Mouse (Mus musculus): Measurements from ENCODE around the gene Wnt8b. TPM values are rescaled to one million over a fixed set of nuclear protein-coding genes. Genes with fewer than 3 reads are reported as not detected.

Gene Wnt8b
- polyA plus RNA-seq, 1 experiment from 2014 or later, result not detected

GRCm38 (mm10) chr19:44512601-44513000, 19.3 kb downstream of the Wnt8b start:
- no peaks in the 10 kb centered on the region for H3K9me3 ChIP-seq (ENCODE audit: control insufficient read depth, low read length)
- H3K27ac ChIP-seq (replicated peaks in 1 of 2; ENCODE audit: control insufficient read depth in 1 of 2, insufficient read depth in 1 of 2, low read depth in 2 of 2, low read length in 2 of 2), result no peak overlapping the region
- peaks cover 85% of the 10 kb centered on the region for H3K27me3 ChIP-seq (ENCODE audit: control insufficient read depth, insufficient read depth, low read length)
- H3K4me2 ChIP-seq (ENCODE audit: low read length), result no peak overlapping the region
- no peaks in the 10 kb centered on the region for H3K36me3 ChIP-seq (ENCODE audit: control insufficient read depth, insufficient read depth, low read length)
- peaks cover 12% of the 10 kb centered on the region in 2 experiments for H3K4me1 ChIP-seq (ENCODE audit: control insufficient read depth in 2 of 2, insufficient read depth in 2 of 2, low read length in 2 of 2)
- no peak overlapping the region for H3K4me3 ChIP-seq (ENCODE audit: control insufficient read depth in 1 of 2, insufficient read depth in 1 of 2, low read depth in 1 of 2, low read length in 2 of 2)
- no peak for ATAC-seq (ENCODE audit: insufficient number of reproducible peaks, insufficient read depth, low FRiP score, low read depth)
- H3K9ac ChIP-seq (ENCODE audit: low read length), result no peak overlapping the region
- 37% methylated on average over 5 of the region's 5 CpGs for WGBS

DNA sequence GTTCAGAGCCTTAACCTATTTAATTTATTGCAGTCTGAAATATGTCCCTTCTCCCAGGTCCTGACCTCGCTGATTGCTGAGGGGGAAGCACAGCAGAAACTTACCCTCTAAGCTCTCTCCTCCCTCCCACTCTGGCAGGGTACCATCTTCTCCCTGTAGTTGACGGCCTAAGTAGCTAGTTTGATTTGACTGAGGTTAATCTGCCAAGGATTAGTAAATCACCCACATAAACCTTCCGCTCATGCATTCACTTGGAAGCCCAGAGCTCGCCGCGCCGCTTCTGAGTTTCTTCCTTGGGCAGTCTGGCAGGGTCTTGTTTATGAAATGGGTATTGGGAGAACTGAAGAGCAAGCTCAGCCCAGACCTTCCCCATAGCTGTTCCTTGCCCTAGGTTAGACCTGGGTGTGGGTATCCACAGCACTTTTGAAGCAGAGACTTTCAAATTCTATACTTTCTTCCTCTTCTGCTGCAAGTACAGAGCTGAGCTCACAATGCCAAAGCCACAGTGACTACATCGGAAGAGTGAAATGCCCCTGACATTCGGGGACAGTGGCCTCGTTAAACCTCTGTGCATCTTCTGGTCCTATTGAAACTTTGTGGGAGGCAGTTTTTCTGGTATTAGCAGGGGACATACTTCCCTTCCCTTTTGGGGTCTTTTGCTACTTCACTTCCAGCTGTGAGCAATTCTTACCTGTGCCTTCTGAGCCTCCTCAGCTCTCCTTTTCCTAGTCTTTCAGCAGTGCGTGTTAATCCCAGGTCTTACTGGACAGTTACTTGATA, 20.0 kb downstream of the Wnt8b start:
- Histone ChIP-seq H3K9me3 (ENCODE audit: control insufficient read depth, low read length) (no peaks in the 10 kb centered on the region), H3K36me3 (ENCODE audit: control insufficient read depth, insufficient read depth, low read length) (no peaks in the 10 kb centered on the region), H3K27me3 (ENCODE audit: control insufficient read depth, insufficient read depth, low read length) (peaks cover 78% of the 10 kb centered on the region), H3K9ac (ENCODE audit: low read length) (no peak overlapping the region), H3K27ac (replicated peaks in 1 of 2; ENCODE audit: control insufficient read depth in 1 of 2, insufficient read depth in 1 of 2, low read depth in 2 of 2, low read length in 2 of 2) (no peak overlapping the region), H3K4me3 (ENCODE audit: control insufficient read depth in 1 of 2, insufficient read depth in 1 of 2, low read depth in 1 of 2, low read length in 2 of 2) (no peak overlapping the region), H3K4me1 (ENCODE audit: control insufficient read depth in 2 of 2, insufficient read depth in 2 of 2, low read length in 2 of 2) (peaks cover 12% of the 10 kb centered on the region in 2 experiments), H3K4me2 (ENCODE audit: low read length) (no peak overlapping the region)
- no peak for ATAC-seq (ENCODE audit: insufficient number of reproducible peaks, insufficient read depth, low FRiP score, low read depth)
- 23% methylated on average over 11 of the region's 11 CpGs for WGBS

DNA sequence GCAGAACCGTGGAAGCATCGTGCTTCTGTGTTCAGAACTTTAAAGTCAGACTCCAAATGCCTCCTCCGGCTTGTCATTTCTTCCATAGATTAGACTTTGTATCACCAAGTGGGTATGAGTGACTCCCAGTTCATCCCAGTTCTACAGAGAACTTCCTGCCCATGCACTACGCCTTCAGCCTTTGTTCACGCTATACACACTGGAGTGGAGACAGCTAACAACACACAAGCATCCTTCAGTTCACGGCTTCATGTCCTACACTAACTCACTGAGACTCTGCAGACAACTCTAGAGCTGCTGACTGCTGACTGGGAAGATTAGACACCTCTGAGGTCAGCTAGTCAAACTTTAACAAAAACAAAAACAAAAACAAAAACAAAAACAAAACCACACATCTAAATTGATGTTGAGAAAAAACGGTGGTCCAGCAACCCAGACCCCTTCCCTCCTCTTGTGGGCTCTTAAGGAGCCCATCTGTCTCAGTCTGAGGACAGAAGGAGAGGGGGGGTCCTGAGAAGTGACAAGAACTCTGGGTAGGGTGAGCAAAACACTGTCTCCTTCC, 20.7 kb downstream of the Wnt8b start:
- no peak overlapping the region for H3K4me2 ChIP-seq (ENCODE audit: low read length)
- ATAC-seq (ENCODE audit: insufficient number of reproducible peaks, insufficient read depth, low FRiP score, low read depth), result no peak
- H3K4me1 ChIP-seq (ENCODE audit: control insufficient read depth in 2 of 2, insufficient read depth in 2 of 2, low read length in 2 of 2), result peaks cover 12% of the 10 kb centered on the region in 2 experiments
- WGBS, result 22% methylated on average over 7 of the region's 7 CpGs
- H3K27ac ChIP-seq (replicated peaks in 1 of 2; ENCODE audit: control insufficient read depth in 1 of 2, insufficient read depth in 1 of 2, low read depth in 2 of 2, low read length in 2 of 2), result no peak overlapping the region
- H3K9ac ChIP-seq (ENCODE audit: low read length), result no peak overlapping the region
- H3K9me3 ChIP-seq (ENCODE audit: control insufficient read depth, low read length), result no peaks in the 10 kb centered on the region
- H3K4me3 ChIP-seq (ENCODE audit: control insufficient read depth in 1 of 2, insufficient read depth in 1 of 2, low read depth in 1 of 2, low read length in 2 of 2), result no peak overlapping the region
- no peaks in the 10 kb centered on the region for H3K36me3 ChIP-seq (ENCODE audit: control insufficient read depth, insufficient read depth, low read length)
- H3K27me3 ChIP-seq (ENCODE audit: control insufficient read depth, insufficient read depth, low read length), result peaks cover 73% of the 10 kb centered on the region

DNA sequence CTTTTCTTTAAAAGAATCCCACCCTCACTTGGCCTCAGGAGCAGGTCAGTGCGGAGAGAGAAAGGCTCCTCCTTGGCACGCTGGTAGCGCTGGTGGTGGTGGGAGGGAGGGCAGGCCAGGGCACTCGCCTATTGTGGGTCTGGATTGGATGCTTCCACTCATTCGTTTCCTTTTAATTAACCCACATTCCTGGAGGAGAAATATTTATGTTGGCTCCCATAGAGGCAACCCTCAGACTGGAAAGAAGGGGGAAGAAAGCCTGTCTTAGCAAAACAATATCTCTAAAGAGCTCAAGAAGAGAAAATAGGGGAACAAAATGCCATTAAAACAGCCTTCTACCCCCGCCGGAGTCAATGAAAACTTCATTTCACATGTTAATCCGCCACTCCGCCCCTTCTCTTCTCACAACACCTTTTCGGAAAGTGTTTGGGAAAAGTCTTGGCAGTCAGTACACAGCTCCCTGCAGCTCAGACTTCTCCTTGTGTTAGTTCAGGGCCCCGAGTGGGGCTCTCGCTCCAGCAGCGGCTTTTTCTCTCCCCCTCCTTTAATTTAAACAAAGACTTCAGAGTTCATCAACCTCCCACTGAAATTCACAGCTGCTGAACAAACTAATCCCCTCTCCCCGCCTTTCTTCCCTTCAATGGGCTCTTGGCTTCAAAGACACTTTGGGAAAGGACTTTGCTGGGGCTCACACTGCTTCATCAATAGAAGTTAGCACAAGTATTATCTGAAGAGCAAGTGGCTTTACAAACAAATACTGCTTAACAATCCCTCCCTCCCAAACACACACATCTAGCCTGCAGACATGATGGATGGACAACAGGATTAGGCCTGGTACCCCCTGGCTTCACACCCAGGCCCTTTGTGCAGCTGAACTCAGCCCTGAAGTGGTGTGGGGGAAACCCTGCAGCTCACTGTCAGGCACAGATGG, 21.5 kb downstream of the Wnt8b start:
- H3K9ac ChIP-seq (ENCODE audit: low read length), result no peak overlapping the region
- 37% methylated on average over 14 of the region's 14 CpGs for WGBS
- H3K4me2 ChIP-seq (ENCODE audit: low read length), result no peak overlapping the region
- H3K27me3 ChIP-seq (ENCODE audit: control insufficient read depth, insufficient read depth, low read length), result peaks cover 65% of the 10 kb centered on the region
- peaks cover 12 to 16% of the 10 kb centered on the region in 2 experiments for H3K4me1 ChIP-seq (ENCODE audit: control insufficient read depth in 2 of 2, insufficient read depth in 2 of 2, low read length in 2 of 2)
- H3K36me3 ChIP-seq (ENCODE audit: control insufficient read depth, insufficient read depth, low read length), result no peaks in the 10 kb centered on the region
- H3K4me3 ChIP-seq (ENCODE audit: control insufficient read depth in 1 of 2, insufficient read depth in 1 of 2, low read depth in 1 of 2, low read length in 2 of 2), result no peak overlapping the region
- H3K9me3 ChIP-seq (ENCODE audit: control insufficient read depth, low read length), result no peaks in the 10 kb centered on the region
- ATAC-seq (ENCODE audit: insufficient number of reproducible peaks, insufficient read depth, low FRiP score, low read depth), result no peak
- H3K27ac ChIP-seq (replicated peaks in 1 of 2; ENCODE audit: control insufficient read depth in 1 of 2, insufficient read depth in 1 of 2, low read depth in 2 of 2, low read length in 2 of 2), result no peak overlapping the region

DNA sequence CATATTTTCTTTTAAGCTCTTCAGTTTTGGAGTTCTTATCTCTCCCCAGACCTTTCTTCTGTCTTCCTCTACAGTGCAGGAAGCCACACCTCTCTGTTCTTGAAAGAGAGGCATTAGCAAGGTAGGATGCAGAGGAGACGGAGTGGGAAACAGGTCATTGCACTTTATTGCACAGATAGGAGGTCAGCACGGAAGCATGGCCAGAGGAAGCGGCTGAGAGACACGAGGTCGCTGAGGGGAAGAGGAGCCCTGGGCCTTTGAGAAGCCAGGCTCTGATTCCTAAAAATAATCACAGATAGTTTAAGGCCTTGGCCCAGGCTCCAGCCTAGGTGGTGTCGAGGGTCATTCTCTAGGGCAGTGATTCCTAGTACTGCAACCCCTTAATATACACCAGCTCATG, 22.5 kb downstream of the Wnt8b start:
- Histone ChIP-seq H3K27ac (replicated peaks in 1 of 2; ENCODE audit: control insufficient read depth in 1 of 2, insufficient read depth in 1 of 2, low read depth in 2 of 2, low read length in 2 of 2) (no peak overlapping the region), H3K27me3 (ENCODE audit: control insufficient read depth, insufficient read depth, low read length) (peaks cover 56% of the 10 kb centered on the region), H3K4me3 (ENCODE audit: control insufficient read depth in 1 of 2, insufficient read depth in 1 of 2, low read depth in 1 of 2, low read length in 2 of 2) (no peak overlapping the region), H3K4me1 (ENCODE audit: control insufficient read depth in 2 of 2, insufficient read depth in 2 of 2, low read length in 2 of 2) (peaks cover 7 to 14% of the 10 kb centered on the region in 2 experiments), H3K36me3 (ENCODE audit: control insufficient read depth, insufficient read depth, low read length) (no peaks in the 10 kb centered on the region), H3K9ac (ENCODE audit: low read length) (no peak overlapping the region), H3K4me2 (ENCODE audit: low read length) (no peak overlapping the region), H3K9me3 (ENCODE audit: control insufficient read depth, low read length) (no peaks in the 10 kb centered on the region)
- WGBS, result 34% methylated on average over 6 of the region's 6 CpGs
- no peak for ATAC-seq (ENCODE audit: insufficient number of reproducible peaks, insufficient read depth, low FRiP score, low read depth)

DNA sequence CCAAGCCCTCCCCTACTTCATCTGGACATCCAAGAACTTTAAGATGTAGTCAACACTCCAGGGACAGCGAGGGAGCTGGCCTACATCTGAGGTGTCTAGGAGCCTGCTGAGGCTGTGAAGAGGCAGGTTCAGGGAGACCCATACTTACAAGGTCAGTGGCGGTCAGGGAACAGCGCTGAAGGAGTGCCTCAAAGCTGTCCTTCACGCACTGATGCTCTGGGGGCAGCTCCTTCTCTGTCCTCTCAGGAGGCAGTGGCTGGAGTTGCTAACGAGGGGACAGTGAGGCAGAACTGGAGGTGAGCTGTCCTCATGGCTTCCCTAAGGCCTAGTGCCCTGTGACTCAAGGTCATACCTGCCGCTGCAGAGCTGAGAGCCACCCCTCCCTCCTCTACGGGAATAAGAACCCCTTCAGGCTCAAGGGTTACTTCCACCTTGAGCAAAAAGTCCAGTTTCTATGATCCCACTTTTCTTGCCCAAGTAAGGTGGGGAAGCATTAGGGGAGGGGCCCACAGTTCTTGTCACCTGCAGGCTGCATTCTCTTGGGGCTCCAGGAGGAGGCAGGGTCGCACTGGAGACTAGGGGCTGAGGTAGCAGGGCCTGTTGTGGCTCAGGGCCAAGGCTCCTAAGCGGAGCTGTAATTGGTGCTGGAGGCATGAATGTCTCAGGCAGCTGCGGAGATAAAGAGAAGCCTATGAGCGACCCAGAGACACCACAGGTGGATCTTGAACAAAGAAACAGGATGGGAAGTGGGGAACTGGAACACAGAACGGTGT, 24.9 kb downstream of the Wnt8b start:
- H3K27ac ChIP-seq (replicated peaks in 1 of 2; ENCODE audit: control insufficient read depth in 1 of 2, insufficient read depth in 1 of 2, low read depth in 2 of 2, low read length in 2 of 2), result no peak overlapping the region
- H3K4me1 ChIP-seq (ENCODE audit: control insufficient read depth in 2 of 2, insufficient read depth in 2 of 2, low read length in 2 of 2), result peaks cover 0 to 7% of the 10 kb centered on the region in 2 experiments; a peak in 2 of 4 replicates
- no peaks in the 10 kb centered on the region for H3K9me3 ChIP-seq (ENCODE audit: control insufficient read depth, low read length)
- no peak overlapping the region for H3K4me3 ChIP-seq (ENCODE audit: control insufficient read depth in 1 of 2, insufficient read depth in 1 of 2, low read depth in 1 of 2, low read length in 2 of 2)
- WGBS, result 50% methylated on average over 12 of the region's 12 CpGs
- H3K9ac ChIP-seq (ENCODE audit: low read length), result no peak overlapping the region
- H3K4me2 ChIP-seq (ENCODE audit: low read length), result no peak overlapping the region
- no peak for ATAC-seq (ENCODE audit: insufficient number of reproducible peaks, insufficient read depth, low FRiP score, low read depth)
- no peaks in the 10 kb centered on the region for H3K36me3 ChIP-seq (ENCODE audit: control insufficient read depth, insufficient read depth, low read length)
- H3K27me3 ChIP-seq (ENCODE audit: control insufficient read depth, insufficient read depth, low read length), result peaks cover 31% of the 10 kb centered on the region

DNA sequence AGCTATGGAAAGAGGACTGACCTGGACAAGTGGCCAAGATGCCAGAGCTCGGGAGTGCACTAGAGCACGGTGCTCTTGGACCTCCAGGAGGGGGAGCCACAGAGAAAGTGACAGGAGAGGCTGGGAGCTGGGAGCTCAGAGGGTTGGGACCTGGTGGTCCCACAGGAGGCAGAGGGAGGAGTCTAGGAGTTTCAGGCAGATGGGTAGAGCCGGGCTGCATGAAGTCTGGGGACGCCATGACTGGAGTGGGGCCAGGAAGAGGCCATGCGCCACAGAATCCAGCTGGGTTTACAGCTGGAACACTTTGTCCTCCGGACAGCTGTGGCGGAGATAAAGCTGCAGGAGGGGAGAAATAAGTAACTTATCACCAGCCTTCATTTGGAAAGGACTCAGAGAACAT, 25.9 kb downstream of the Wnt8b start:
- Histone ChIP-seq H3K4me3 (ENCODE audit: control insufficient read depth in 1 of 2, insufficient read depth in 1 of 2, low read depth in 1 of 2, low read length in 2 of 2) (no peak overlapping the region), H3K27ac (replicated peaks in 1 of 2; ENCODE audit: control insufficient read depth in 1 of 2, insufficient read depth in 1 of 2, low read depth in 2 of 2, low read length in 2 of 2) (no peak overlapping the region), H3K9me3 (ENCODE audit: control insufficient read depth, low read length) (no peaks in the 10 kb centered on the region), H3K4me2 (ENCODE audit: low read length) (no peak overlapping the region), H3K36me3 (ENCODE audit: control insufficient read depth, insufficient read depth, low read length) (no peaks in the 10 kb centered on the region), H3K9ac (ENCODE audit: low read length) (no peak overlapping the region), H3K27me3 (ENCODE audit: control insufficient read depth, insufficient read depth, low read length) (peaks cover 22% of the 10 kb centered on the region), H3K4me1 (ENCODE audit: control insufficient read depth in 2 of 2, insufficient read depth in 2 of 2, low read length in 2 of 2) (peaks cover 0 to 7% of the 10 kb centered on the region in 2 experiments; a peak in 2 of 4 replicates)
- ATAC-seq (ENCODE audit: insufficient number of reproducible peaks, insufficient read depth, low FRiP score, low read depth), result no peak
- 29% methylated on average over 7 of the region's 7 CpGs for WGBS

Data from heart, embryonic 14.5 days (tissue).